Mouse (Mus musculus) skeletal muscle tissue, adult 2 months (tissue): Measurements from ENCODE around the gene Sgsm1.

Experiments used
- DNase-seq: peaks from one replicate; pipeline ENCODE4 v3.0.0-alpha.2; 2012; ENCODE audit warnings: low read depth, low spot score

Gene Sgsm1

DNA sequence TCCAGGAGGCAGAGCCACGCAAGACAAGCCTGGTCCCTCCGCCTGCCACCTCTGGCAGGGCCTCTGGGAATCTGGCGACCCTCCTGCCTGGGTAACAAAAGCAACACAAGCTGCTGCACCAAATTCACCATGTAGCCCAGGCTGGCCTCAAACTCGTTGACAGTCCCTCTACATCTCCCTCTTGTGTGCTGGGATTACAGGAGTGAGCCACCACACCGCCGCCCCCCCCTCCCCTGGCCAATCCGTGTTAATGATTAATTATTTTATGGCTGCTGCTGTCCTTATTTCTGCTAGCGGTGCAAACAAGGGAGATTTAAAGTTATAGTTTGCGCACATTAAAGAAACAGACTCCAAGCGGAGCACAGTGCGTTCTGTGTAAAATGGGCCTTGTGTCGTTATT, 93.5 kb downstream of the Sgsm1 start:
- no peak for DNase-seq

DNA sequence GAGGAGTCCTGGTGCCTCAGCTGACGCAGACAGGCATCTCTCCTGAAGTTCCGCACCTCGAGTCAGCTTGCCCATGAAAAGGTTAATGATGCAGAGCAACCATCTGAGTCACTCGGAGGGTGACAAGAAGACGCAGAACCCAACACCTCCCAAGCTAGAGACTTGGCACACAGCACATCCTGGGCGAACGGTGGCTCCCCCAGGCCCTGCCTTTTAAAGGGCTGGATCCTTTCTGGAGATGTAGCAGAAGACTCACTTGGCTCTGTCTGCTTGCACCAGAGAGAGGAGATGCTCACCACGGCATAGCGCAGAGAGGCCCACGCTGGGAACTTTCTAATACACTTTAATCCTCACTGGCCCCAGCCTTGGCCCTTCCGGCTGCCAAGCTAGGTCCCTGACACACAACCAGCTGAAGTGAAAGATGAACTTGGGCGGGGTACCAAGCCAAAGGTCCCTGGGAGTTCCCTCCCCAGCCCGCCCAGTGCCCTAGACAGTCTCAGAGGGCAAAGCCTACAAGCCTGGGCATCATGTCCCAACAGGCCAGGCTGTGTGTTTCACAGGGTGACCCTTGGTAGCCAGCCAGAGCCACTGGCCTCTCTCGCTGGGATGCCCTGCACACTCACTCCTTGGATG, 94.1 kb downstream of the Sgsm1 start:
- no peak for DNase-seq

DNA sequence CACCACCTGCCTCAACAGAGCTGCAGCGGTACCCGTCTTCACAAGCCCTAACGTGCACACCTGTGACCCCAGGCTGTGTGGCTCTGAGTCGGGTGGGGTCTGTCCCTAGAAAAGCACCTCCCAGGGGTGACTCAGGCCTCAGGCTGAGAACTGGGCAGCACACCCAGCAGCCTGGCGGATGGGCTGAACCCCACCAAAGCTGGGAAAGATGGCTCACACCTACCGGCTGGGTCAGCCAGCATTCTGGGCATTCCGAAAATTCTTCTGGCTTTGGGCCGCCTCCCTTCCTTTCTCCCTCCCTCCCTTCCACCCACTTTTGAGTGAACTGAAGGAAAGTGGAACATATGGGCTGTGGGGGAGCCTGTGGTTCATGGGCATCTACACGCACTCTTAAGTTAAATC, 95.0 kb downstream of the Sgsm1 start:
- no peak for DNase-seq

DNA sequence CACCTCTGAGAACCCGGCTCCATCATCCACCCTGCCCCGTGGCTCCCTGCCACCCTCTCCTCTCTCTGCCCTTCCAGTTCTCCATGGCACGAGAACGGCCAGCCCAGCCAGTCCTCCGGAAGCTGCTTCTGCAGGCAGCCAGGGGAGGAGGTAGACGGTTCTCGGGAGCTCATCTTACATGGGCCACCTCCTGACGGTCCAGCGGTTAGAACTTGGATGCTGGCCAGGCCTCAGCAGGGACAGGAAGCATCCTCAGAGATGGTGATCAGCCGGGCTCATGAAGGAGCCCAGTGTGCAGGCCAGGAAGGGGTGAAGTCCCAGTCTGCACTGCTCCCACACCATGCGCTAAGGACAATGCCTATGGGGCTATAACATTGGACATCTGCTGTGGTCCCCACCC, 96.1 kb downstream of the Sgsm1 start:
- no peak for DNase-seq

DNA sequence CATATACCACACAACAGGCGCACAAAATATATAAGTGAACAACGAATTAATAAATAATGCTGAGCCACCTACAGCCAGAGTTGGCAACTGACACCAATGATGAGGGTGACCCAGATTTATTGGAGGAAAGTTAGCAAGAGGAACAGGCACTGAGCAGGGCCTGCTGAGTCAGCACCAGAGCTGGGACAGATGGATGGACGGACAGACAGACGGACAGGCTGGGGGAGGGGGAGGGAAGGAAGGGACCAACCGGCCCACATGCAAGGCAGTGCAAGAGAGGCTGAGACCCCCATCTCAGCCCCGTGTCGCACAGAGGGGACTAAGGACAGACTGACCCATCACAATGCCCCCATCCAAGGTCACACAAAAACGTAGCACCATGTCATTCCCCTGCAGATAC, 96.5 kb downstream of the Sgsm1 start:
- DNase-seq: no peak

DNA sequence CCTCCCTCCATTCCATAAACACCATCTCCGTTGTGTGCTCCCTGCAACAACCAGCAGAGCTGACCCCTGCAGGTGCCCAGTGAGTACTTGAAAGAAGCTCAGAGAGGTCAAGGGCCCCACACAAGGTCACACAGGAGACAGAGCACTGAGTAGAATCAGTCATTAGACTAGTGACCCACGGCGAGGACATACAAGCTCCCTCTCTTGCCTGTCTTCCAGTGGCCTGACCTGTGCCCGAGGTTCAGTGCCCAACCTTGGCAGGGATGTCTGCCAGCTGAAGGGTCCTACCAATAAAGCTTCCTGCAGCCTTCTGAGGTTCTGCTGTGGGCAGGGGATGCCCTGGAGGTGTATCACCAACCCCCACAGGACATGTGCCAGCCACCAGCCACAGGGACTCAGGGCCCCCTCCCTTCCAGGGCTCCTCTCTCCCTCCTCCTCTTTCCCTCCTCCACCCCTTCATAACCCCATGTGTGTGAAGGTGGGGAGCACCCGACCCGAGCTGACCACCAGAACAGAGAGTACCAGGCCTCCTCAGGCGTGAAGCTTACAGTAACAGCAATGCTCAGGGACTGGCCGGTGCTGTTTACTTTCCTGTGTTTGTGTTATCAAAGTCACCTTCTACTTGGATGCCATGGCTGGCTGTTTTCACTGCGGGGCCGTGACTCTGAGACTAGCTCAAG, 98.3 kb downstream of the Sgsm1 start:
- DNase-seq: no peak

DNA sequence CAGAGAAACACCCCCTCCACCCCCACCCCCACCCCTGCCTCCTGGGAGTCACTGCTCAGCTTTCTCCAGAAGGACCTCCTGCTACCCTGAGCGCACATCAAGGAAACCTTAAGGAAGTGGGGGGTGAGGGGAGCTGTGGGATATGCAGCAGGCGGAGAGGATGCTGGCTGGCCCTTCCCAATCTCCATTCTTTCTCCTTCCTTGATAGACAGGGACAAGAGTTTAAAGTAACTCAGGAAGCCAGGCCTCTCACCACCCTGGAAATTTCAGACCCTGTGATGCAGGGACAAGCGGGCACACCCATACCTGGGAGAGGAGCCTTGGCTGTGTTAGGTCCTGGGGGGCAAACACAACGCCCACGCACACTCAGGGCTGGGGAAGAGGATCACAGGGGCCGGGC, 100.3 kb downstream of the Sgsm1 start:
- DNase-seq: no peak

DNA sequence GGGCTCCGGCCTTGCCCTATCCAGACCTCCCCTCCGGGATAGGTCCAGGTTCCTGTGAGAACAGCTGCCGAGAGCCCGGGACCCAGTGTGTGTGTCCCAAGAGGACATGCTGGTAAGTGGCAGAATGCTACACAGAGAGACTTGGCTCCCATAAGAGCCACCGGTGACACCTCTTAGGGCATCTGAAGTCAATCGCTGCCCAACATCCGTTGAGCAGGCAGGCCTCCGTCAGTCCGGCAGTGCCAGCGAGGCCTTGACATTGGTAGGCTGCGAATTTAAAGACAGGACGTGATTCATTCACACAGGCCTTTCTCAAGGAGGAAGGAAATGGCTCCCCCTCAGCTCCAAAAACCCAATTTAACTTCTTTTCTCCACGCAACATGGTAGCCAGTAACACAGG, 100.7 kb downstream of the Sgsm1 start:
- no peak for DNase-seq

DNA sequence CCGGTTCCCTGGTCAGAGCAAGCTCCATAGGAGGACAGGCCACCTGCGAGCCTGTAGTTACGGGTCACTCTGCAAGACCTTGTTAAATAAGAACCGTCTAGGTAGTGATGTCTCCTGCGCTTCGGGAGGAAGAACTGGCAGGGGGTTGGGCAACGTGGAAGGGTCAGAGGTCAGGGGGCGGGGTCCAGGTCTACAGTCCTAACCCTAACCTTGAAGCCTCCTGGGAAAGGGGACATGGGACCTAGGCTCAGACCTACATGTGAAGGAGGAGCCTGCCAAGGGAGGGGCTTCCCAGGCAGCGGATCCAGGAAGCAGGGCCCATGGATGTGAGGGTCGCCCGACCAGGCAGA, 101.2 kb downstream of the Sgsm1 start:
- no peak for DNase-seq

DNA sequence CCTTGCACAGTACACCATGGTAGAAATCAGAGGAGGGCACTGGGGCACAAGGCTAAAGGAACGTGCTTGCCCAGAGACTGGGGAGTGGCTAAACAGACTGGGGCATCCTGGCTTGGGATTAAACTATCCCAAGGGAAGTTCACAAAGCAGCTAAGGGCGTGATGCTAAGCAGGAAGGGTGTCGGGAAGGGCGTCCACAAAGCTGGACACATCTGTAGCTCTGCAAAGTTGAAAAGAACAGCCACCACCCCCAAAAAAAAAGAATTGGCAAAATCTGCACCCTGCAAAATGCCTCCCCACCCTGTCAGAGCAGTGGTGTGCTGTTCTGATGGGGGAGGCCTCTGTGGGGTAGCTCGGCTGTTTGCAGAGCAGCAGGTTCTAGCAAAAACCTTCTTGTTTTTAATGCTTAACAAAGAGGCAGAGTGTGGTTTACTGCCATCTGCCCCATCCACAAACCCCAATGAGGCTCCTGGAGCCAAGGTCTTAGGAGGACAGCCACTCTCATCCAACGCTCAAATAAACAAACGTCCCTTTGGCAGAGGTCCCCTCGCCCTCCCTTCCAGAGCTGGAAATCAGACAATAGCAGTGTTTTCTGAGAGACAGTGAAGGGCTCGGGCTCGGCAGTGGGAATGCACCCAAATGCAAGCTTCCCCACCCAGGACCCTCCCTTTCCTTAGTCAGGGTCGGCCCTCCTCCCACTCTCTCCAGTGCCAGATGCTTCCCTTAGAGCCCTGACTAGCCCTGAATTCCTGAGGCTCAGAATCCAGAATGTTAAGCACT, 101.8 kb downstream of the Sgsm1 start:
- DNase-seq: peak; percentile 84

DNA sequence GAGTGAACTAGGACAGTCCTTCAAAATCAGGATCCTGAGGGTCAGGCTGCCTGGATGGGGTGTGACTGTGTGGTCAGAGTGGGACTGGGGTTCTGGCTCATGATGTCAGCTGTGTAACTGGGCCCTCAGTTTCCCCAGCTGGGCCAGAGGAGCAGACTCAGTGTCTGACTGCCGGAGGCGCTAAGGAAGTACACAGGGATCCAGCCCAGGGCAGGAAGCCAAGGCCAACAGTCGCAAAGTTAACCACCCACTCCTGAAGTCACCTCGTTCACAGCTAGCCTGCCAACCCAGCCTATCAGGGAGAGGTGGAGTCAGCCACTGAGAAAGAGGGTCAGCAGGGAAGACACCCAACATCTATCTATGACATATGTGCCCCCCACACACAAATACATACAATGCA, 102.5 kb downstream of the Sgsm1 start:
- DNase-seq: no peak

DNA sequence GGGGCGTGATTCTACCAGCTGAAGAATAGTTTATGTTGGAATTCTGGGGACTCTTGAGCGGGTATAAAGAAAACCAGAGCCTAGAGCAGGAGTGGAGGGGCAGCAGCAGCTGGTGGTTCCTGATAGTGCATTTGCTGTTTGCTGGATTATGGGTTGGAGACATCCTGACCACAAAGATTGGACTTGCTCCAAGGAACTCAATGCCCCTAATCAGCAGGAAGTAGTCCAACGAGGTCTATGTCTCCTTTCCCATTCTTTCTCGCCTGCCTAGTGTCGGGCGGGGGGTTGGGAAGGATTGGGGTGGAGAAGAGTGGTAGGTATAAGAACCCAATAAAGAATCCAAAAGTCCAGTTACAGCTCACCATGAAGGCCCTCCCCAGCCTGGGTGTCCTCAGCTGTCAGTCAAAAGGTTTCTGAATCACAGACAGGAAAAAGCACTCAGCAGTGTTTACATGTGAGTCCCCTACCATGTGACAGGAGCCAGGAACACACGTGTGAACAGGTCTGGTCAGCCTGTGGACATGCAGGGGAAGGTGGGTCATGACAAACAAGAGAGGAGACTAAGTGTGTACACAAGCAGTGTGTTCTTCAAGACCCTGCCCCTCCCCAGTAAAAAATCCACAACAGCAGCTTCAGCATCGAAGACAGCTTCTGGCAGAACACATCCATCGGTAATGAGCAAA, 103.8 kb downstream of the Sgsm1 start:
- no peak for DNase-seq

DNA sequence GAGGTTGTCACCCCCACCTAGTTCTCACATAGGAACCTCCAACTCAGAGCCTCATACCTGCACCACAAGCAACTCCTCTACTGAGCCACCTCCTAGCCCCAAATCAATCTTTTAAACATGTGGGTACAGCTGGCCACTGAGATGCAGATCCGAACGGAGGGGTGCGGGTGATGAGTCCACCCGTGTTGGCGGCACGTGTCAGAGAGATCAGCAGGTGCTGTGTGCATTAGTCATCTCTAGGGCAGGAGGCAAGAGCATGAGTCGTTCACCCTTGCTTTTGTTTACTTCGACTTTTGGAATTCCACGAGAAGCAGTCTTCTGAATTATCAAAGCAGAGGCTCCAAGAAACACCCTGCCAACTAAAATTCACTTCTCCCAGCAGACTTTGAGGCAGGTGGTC, 106.4 kb downstream of the Sgsm1 start:
- DNase-seq: no peak

DNA sequence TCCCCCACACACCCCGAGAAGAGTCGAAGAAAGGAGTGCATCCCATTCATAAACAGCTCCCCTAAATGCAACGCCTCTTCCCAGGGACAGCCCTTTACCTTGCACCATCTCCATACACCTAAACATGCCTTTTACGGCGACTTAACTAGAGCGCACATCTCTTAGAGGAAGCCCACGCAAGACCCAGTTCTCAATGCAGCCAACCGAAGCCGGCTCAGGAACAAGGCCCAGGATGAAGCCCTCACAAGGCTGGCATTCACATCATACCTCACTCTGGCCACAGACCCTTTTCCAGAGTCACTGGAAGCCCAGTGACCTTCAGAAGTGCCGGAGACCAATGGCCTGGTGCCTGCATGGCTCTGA, 110.8 kb downstream of the Sgsm1 start:
- no peak for DNase-seq

DNA sequence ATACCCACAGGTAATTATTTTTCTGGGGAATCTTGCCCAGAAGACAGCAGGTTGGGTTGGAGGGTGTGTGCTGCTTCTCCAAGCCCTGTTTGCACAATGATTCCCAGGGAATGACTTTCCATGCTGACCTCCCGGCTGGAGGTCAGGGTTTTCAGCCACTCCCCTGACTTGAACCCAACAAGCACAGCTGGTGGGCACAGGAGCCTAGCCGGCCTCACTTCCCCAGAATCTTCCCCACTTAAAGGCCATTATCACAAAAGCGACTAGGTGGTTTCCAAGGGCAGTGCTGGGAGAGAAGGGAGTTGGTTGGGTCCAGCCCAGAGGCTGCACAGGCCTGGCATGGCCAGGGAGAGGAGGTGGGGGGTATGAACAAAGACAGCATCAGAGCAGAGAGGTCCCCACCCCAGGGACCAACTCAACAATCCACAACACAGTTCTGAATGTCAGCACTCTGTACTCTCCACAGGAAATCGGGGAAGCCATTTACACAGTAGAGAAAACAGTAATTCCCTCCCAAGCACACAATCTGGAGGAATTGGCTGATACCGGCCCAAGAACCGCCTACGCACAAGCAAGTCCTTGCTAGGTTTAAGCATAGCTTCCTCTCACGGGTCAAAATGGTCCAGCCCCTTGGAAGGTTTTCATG, 111.3 kb downstream of the Sgsm1 start:
- DNase-seq: no peak

DNA sequence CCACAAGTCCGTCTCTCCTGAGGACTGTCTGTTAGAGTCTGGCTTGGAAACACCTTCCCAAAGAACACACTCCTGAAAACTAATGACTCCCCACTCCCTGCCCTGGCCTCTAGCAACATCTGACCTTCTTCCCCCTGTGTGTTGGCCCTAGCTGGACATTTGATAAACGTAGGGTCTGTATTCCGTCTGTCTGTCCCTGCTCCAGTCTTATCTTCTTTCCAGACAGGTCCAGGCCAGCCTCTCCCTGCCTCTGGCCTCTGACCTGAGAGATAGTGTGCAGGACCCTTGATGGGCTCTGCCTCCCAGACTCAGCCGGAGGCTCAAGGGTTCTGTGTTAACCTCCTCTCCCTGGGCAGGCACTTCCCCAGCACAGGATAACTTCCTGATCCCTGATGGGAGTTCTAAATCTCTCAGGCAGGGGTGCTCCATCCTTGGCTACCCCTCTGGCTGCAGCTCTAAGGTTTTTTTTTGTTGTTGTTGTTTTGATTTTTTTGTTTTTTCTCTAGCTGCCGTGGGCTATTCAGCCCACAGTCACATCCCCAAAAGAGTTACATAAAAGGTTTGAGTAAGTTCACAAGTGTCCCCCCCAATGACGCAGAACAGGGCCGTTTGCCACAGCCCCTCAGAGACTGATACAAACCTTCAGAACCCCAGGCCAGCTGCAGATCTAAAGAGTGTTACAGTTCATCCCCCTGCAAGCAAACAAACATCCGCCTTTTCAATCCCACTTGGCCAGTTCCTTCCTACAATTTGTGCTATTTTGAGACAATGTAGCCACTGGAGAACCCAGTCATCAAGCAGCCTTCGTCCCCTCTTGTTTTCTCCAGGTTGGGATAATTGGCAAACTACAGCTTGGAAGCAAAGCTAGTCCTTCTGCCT, 113.4 kb downstream of the Sgsm1 start:
- DNase-seq: no peak

DNA sequence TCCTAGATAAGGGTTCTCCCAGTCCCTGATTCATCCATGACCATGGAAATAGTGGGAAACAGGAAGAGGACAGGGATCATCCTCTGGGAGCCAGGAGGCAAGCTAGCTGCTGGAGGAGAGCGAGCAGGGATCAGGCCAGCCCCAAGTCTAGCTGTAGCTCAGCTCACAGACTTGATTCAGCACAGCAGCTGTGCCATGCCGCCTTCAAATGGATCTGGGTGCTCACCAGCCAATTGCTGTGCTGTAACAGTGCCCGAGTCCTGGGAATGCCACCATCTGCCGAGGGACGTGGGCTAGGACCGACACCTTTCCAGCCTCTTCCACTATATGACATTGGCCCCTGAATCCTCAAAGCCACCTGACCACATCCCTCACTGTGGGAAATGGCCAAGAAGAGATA, 114.7 kb downstream of the Sgsm1 start:
- DNase-seq: no peak

DNA sequence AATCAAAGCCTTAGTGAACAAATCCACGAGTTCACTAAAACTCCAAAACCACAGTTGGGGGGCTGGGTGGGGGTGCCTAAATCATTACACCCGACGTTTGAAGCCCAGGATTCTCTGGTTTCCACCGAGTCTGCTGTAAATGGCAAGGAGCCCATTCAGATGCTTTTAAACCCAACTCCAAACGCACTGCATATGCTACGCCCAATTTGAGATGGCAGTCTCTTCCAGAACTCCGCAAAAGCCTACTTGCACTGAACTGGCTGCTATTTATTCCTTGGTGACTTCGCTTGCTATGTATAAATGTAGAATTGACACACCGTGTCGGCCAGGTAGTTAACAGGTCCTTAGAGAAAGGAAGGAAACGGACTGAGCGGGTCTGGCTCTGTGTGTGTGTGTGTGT, 115.1 kb downstream of the Sgsm1 start:
- DNase-seq: no peak

DNA sequence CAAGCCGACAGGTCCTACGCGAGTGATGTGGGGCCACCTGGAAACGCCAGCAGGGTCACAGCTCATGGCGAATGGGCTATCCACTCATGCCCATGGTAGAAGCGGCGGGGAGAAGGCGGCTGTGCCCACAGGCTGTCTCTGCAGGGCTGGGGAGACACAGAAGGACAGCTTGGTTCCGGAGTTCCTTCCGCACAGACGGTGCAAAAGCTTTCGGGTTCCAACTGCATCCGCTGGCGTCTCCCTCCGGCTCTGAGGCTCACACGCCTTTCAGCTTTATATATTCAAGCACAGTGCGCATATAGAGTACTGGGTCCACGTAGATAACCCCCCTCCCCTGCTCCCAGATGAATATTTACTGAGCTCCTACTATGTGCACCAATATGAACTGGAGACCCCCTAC, 116.8 kb downstream of the Sgsm1 start:
- DNase-seq: no peak
